Mouse (Mus musculus) lung, postnatal 4 days (tissue): Measurements from ENCODE around the gene Ptk7.

Source experiments
- DNase-seq, 2 experiments: peaks; one replicate each; pipeline ENCODE4 v3.0.0; 2021

The Ptk7 gene

GRCm38 (mm10) chr17:46554977-46555672 lies 74.2 kb downstream of the Ptk7 start:
- peak; percentile 55 to 66 for DNase-seq

- peak in 1 of 2 experiments; percentile 49 for DNase-seq
Observed at GRCm38 (mm10) chr17:46554646-46554976, 74.7 kb downstream of the Ptk7 start.

- no peak for DNase-seq
Observed at GRCm38 (mm10) chr17:46553926-46554325, 75.4 kb downstream of the Ptk7 start.

- no peak for DNase-seq
Observed at GRCm38 (mm10) chr17:46553469-46553868, 75.8 kb downstream of the Ptk7 start.

GRCm38 (mm10) chr17:46552841-46553423 lies 76.4 kb downstream of the Ptk7 start:
- DNase-seq, result peak; percentile 93 to 97

- DNase-seq, result no peak
Observed at GRCm38 (mm10) chr17:46552151-46552550, 77.2 kb downstream of the Ptk7 start.

- no peak for DNase-seq
Observed at GRCm38 (mm10) chr17:46551369-46551768, 77.9 kb downstream of the Ptk7 start.

GRCm38 (mm10) chr17:46550904-46551303 lies 78.4 kb downstream of the Ptk7 start:
- DNase-seq, result no peak

GRCm38 (mm10) chr17:46549642-46550041 lies 79.7 kb downstream of the Ptk7 start:
- no peak for DNase-seq

- peak; percentile 68 to 69 for DNase-seq
Observed at GRCm38 (mm10) chr17:46549193-46549592, 80.1 kb downstream of the Ptk7 start.

- no peak for DNase-seq
Observed at GRCm38 (mm10) chr17:46548741-46549140, 80.6 kb downstream of the Ptk7 start.

- DNase-seq, result no peak
Observed at GRCm38 (mm10) chr17:46547923-46548322, 81.4 kb downstream of the Ptk7 start.

GRCm38 (mm10) chr17:46546995-46547394 lies 82.3 kb downstream of the Ptk7 start:
- no peak for DNase-seq

- no peak for DNase-seq
Observed at GRCm38 (mm10) chr17:46546591-46546990, 82.7 kb downstream of the Ptk7 start.

- peak; percentile 72 to 81 for DNase-seq
Observed at GRCm38 (mm10) chr17:46545813-46546564, 83.3 kb downstream of the Ptk7 start, which contains the start of gene Cul9. Gene Cul9 (minus strand): TSS chr17:46546388.

- DNase-seq, result no peak
Observed at GRCm38 (mm10) chr17:46543661-46544060, 85.6 kb downstream of the Ptk7 start.

GRCm38 (mm10) chr17:46525579-46526307 lies 103.6 kb downstream of the Ptk7 start:
- DNase-seq, result peak; percentile 81 to 84

- no peak for DNase-seq
Observed at GRCm38 (mm10) chr17:46525065-46525464, 104.2 kb downstream of the Ptk7 start.

GRCm38 (mm10) chr17:46521963-46522668 lies 107.2 kb downstream of the Ptk7 start:
- DNase-seq, result peak; percentile 27 to 33

GRCm38 (mm10) chr17:46521174-46521573 lies 108.1 kb downstream of the Ptk7 start:
- no peak for DNase-seq

- DNase-seq, result peak in 1 of 2 experiments; percentile 42
Observed at GRCm38 (mm10) chr17:46520385-46520979, 108.8 kb downstream of the Ptk7 start.

- no peak for DNase-seq
Observed at GRCm38 (mm10) chr17:46519971-46520370, 109.3 kb downstream of the Ptk7 start.
